Mouse (Mus musculus) liver, embryonic 14.5 days (tissue): ENCODE measurements around the gene Celf1. TPM values are rescaled to one million over a fixed set of nuclear protein-coding genes. Genes with fewer than 3 reads are reported as not detected.

Source experiments
- ATAC-seq: fragments of 200-750 bp; cut with Nextera tagmentation; 2 replicates; pipeline ENCODE4 v1.8.0; 2017; ENCODE audit warnings: moderate number of reproducible peaks, mild to moderate bottlenecking, moderate library complexity; ENCODE audit not compliant: insufficient read depth
- DNase-seq, 3 experiments: peaks; one replicate each; pipeline ENCODE4 v3.0.0-alpha.2; 2012 to 2013; ENCODE audit warnings: low read depth in 3 of 3, low spot score in 3 of 3
- H3K27ac ChIP-seq: fragments of 300-500 bp; sonication (generic); 2 replicates; pipeline ENCODE4 v1.5.1; 2014; ENCODE audit warnings: moderate library complexity, mild to moderate bottlenecking, control low read depth, inconsistent platforms
- H3K27me3 ChIP-seq: fragments of 300-500 bp; sonication (generic); 2 replicates; pipeline ENCODE4 v1.6.1; 2014; ENCODE audit warnings: mild to moderate bottlenecking, low read length, moderate library complexity; ENCODE audit not compliant: control insufficient read depth, insufficient read depth
- H3K36me3 ChIP-seq: fragments of 300-500 bp; sonication (generic); replicated peaks from 2 replicates; pipeline ENCODE4 v1.6.1; 2014; ENCODE audit warnings: low read depth; ENCODE audit not compliant: control insufficient read depth, insufficient read depth
- H3K4me1 ChIP-seq, 2 experiments: fragments of 200-500 bp in 1 of 2; fragments of 300-500 bp in 1 of 2; sonication (generic) in 1 of 2; replicated peaks; 2 replicates each; pipeline ENCODE4 v1.6.1; 2012 to 2014; ENCODE audit warnings: antibody characterized with exemption in 1 of 2, inconsistent platforms in 1 of 2, low read length in 1 of 2; ENCODE audit not compliant: control insufficient read depth in 2 of 2, insufficient read depth in 2 of 2
- H3K4me2 ChIP-seq: fragments of 300-500 bp; sonication (generic); 2 replicates; pipeline ENCODE4 v1.6.1; 2014; ENCODE audit warnings: low read depth, mild to moderate bottlenecking, control low read depth, moderate library complexity
- H3K4me3 ChIP-seq, 2 experiments: fragments of 200-500 bp in 1 of 2; fragments of 300-500 bp in 1 of 2; sonication (generic) in 1 of 2; 2 replicates each; pipeline ENCODE4 v1.5.1; 2012 to 2014; ENCODE audit warnings: low read depth in 2 of 2, low read length in 2 of 2, mild to moderate bottlenecking in 2 of 2, control low read depth in 1 of 2, inconsistent platforms in 1 of 2, moderate library complexity in 1 of 2; ENCODE audit not compliant: insufficient read depth in 1 of 2
- H3K9ac ChIP-seq: fragments of 300-500 bp; sonication (generic); replicated peaks from 2 replicates; pipeline ENCODE4 v1.6.1; 2014; ENCODE audit warnings: mild to moderate bottlenecking, control low read depth, moderate library complexity
- H3K9me3 ChIP-seq: fragments of 300-500 bp; sonication (generic); 2 replicates; pipeline ENCODE4 v1.6.1; 2016; ENCODE audit warnings: low read length, mixed read lengths; ENCODE audit not compliant: control insufficient read depth
- CTCF ChIP-seq: IDR thresholded peaks from 2 replicates; pipeline ENCODE4 v1.5.1; 2016; ENCODE audit warnings: antibody characterized with exemption, low read depth, control low read depth
- EP300 ChIP-seq: IDR thresholded peaks from 2 replicates; pipeline ENCODE4 v1.6.1; 2016; ENCODE audit warnings: antibody characterized with exemption, low read depth
- WGBS: fragments of 180-500 bp; shearing (Covaris S2); extraction: QIAGEN DNeasy Blood & Tissue Kit; methylation state at CpG from one replicate; pipeline ENCODE4 v1.1.7; 2014; ENCODE audit not compliant: insufficient replicate concordance; 5-methylcytosine and 5-hydroxymethylcytosine counted together
- polyA plus RNA-seq, 2 experiments: library from polyadenylated mRNA; depleted of rRNA in 1 of 2; stranded (reverse) in 1 of 2; unstranded in 1 of 2; fragments of >200 nt; fragmentation: Nextera tagmentation in 1 of 2; extraction: Ambion mirVana in 1 of 2; gene quantifications; 2 replicates each; pipeline versions ENCODE4 v1.2.1 to v1.2.3; 2012 to 2014

The Celf1 gene
- polyA plus RNA-seq, 2 experiments: 33.5 to 37.9 TPM

- DNase-seq (no peak), ATAC-seq (peak; percentile 74)
- no peaks in the 10 kb centered on the region for H3K27me3 ChIP-seq
- TF ChIP-seq EP300 (no peak), CTCF (no peak)
- WGBS: 11% methylated on average over 16 of the region's 16 CpGs
- H3K4me1 ChIP-seq: peaks cover 2 to 19% of the 10 kb centered on the region in 2 experiments; a peak in 3 of 4 replicates
- H3K36me3 ChIP-seq: peaks cover 4% of the 10 kb centered on the region
- peak overlapping the region; percentile 25 for H3K27ac ChIP-seq
- peak overlapping the region; percentile 91 for H3K4me2 ChIP-seq
- H3K9ac ChIP-seq: peak overlapping the region; percentile 89
- peak overlapping the region; percentile 75 to 85 for H3K4me3 ChIP-seq
- no peaks in the 10 kb centered on the region for H3K9me3 ChIP-seq
Measured at GRCm38 (mm10) chr2:90917999-90918698, 22.0 kb upstream of the Celf1 start.

- Histone ChIP-seq H3K27ac (no peak overlapping the region), H3K27me3 (no peaks in the 10 kb centered on the region), H3K4me1 (peaks cover 2 to 12% of the 10 kb centered on the region in 2 experiments; a peak in 3 of 4 replicates), H3K9ac (no peak overlapping the region), H3K4me2 (no peak overlapping the region), H3K36me3 (no peaks in the 10 kb centered on the region), H3K9me3 (no peaks in the 10 kb centered on the region), H3K4me3 (no peak overlapping the region)
- no peak for TF ChIP-seq EP300
- TF ChIP-seq CTCF: no peak
- ATAC-seq (no peak), DNase-seq (no peak)
- 77% methylated on average over 1 of the region's 1 CpGs for WGBS
Measured at GRCm38 (mm10) chr2:90921178-90921577, 19.0 kb upstream of the Celf1 start.

GRCm38 (mm10) chr2:90922636-90923035 lies 17.5 kb upstream of the Celf1 start:
- no peak for DNase-seq
- Histone ChIP-seq H3K4me1 (peaks cover 0 to 4% of the 10 kb centered on the region in 2 experiments; a peak in 1 of 4 replicates), H3K27ac (no peak overlapping the region), H3K9me3 (no peaks in the 10 kb centered on the region), H3K4me3 (no peak overlapping the region), H3K36me3 (no peaks in the 10 kb centered on the region), H3K4me2 (no peak overlapping the region), H3K27me3 (no peaks in the 10 kb centered on the region), H3K9ac (no peak overlapping the region)
- WGBS: 75% methylated on average over 2 of the region's 2 CpGs
- TF ChIP-seq EP300 (no peak), CTCF (no peak)
- ATAC-seq: no peak

- ATAC-seq: no peak
- no peak overlapping the region for H3K27ac ChIP-seq
Measured at GRCm38 (mm10) chr2:90928566-90928965, 11.6 kb upstream of the Celf1 start.

GRCm38 (mm10) chr2:90931829-90932228 lies 8.4 kb upstream of the Celf1 start:
- WGBS: 65% methylated on average over 8 of the region's 8 CpGs

More at GRCm38 (mm10) chr2:90928566-90928965, 11.6 kb upstream of the Celf1 start:
- Histone ChIP-seq H3K4me1 (peaks cover 0 to 2% of the 10 kb centered on the region in 2 experiments; a peak in 1 of 4 replicates), H3K4me2 (no peak overlapping the region), H3K27me3 (no peaks in the 10 kb centered on the region), H3K4me3 (no peak overlapping the region), H3K36me3 (no peaks in the 10 kb centered on the region), H3K9me3 (no peaks in the 10 kb centered on the region), H3K9ac (no peak overlapping the region)
- no peak for TF ChIP-seq CTCF
- TF ChIP-seq EP300: no peak
- DNase-seq: no peak
- 71% methylated on average over 13 of the region's 13 CpGs for WGBS

More at GRCm38 (mm10) chr2:90931829-90932228, 8.4 kb upstream of the Celf1 start:
- TF ChIP-seq CTCF (no peak), EP300 (no peak)
- Histone ChIP-seq H3K36me3 (no peaks in the 10 kb centered on the region), H3K4me3 (no peak overlapping the region), H3K4me1 (peaks cover 0 to 2% of the 10 kb centered on the region in 2 experiments; a peak in 1 of 4 replicates), H3K4me2 (peak overlapping the region; percentile 14; the same call in 1 of the 2 replicates), H3K9me3 (no peaks in the 10 kb centered on the region), H3K27me3 (no peaks in the 10 kb centered on the region), H3K9ac (no peak overlapping the region), H3K27ac (no peak overlapping the region)
- ATAC-seq (peak; percentile 72), DNase-seq (peak in 1 of 3 experiments; percentile 28)
